Mouse (Mus musculus): ENCODE data around the gene Vps37c. TPM values are rescaled to one million over a fixed set of nuclear protein-coding genes. Genes with fewer than 3 reads are reported as not detected.

The Vps37c gene
- total and polyA plus RNA-seq, 3 experiments, result 8.1 to 11.9 TPM; not detected in 1

- Histone ChIP-seq H3K9me3 (replicated peaks; ENCODE audit: insufficient read depth, low read length) (no peaks in the 10 kb centered on the region), H3K4me3 (ENCODE audit: control insufficient read depth in 1 of 2, insufficient read depth in 1 of 2, low read depth in 2 of 2, low read length in 2 of 2) (no peak overlapping the region), H3K36me3 (ENCODE audit: control insufficient read depth in 1 of 2, insufficient read depth in 2 of 2, low read length in 2 of 2) (peaks cover 0 to 22% of the 10 kb centered on the region in 2 experiments; a peak in 2 of 4 replicates), H3K79me2 (ENCODE audit: control insufficient read depth, insufficient read depth, low read length, poor library complexity) (no peaks in the 10 kb centered on the region), H3K27me3 (ENCODE audit: control insufficient read depth in 1 of 2, insufficient read depth in 2 of 2, low read length in 2 of 2) (no peaks in the 10 kb centered on the region), H3K9ac (ENCODE audit: control insufficient read depth, low read depth, low read length, poor library complexity, severe bottlenecking) (no peak overlapping the region), H3K27ac (ENCODE audit: control insufficient read depth, low read depth, low read length) (no peak overlapping the region), H3K4me1 (ENCODE audit: control insufficient read depth in 1 of 2, insufficient read depth in 2 of 2, low read length in 2 of 2) (peaks cover 6 to 17% of the 10 kb centered on the region in 2 experiments; a peak in 3 of 4 replicates)
- peak; percentile 80 for DNase-seq (ENCODE audit: low read depth, low spot score)
- TF ChIP-seq CHD1 (IDR thresholded peaks at IDR 0.05; ENCODE audit: low read depth, low read length), result no peak
- TF ChIP-seq TBP (IDR thresholded peaks at IDR 0.05; ENCODE audit: low read depth, low read length), result no peak
- no peak for TF ChIP-seq GATA1 (IDR thresholded peaks at IDR 0.05; ENCODE audit: low read depth, low read length)
- TF ChIP-seq MAX (IDR thresholded peaks at IDR 0.05; ENCODE audit: low read length), result no peak
- TF ChIP-seq CTCF (IDR thresholded peaks at IDR 0.05 in 2 of 3, conservative IDR thresholded peaks at IDR 0.05 in 1 of 3; ENCODE audit: control insufficient read depth in 1 of 3, insufficient read depth in 1 of 3, low read depth in 2 of 3, low read length in 3 of 3, poor library complexity in 1 of 3, severe bottlenecking in 1 of 3), result peak; percentile 91 to 94 (median 93)
- TF ChIP-seq BHLHE40 (IDR thresholded peaks at IDR 0.05; ENCODE audit: borderline replicate concordance, low read depth, low read length), result no peak
- TF ChIP-seq E2F4 (IDR thresholded peaks at IDR 0.05; ENCODE audit: borderline replicate concordance, low read depth, low read length), result no peak
- TF ChIP-seq SMC3 (IDR thresholded peaks at IDR 0.05; ENCODE audit: low read depth, low read length), result peak; percentile 83
- TF ChIP-seq MXI1 (IDR thresholded peaks at IDR 0.05; ENCODE audit: low read depth, low read length), result no peak
- TF ChIP-seq ELF1 (IDR thresholded peaks at IDR 0.05; ENCODE audit: low read depth, low read length), result no peak
- no peak for TF ChIP-seq SIN3A (IDR thresholded peaks at IDR 0.05; ENCODE audit: low read length)
- no peak for TF ChIP-seq EP300 (IDR thresholded peaks at IDR 0.05; ENCODE audit: low read depth in 1 of 2, low read length in 2 of 2)
- no peak for TF ChIP-seq MAZ (IDR thresholded peaks at IDR 0.05; ENCODE audit: low read depth, low read length)
- TF ChIP-seq RAD21 (IDR thresholded peaks at IDR 0.05; ENCODE audit: low read depth, low read length), result peak; percentile 74
- no peak for TF ChIP-seq JUND (IDR thresholded peaks at IDR 0.05; ENCODE audit: low read depth, low read length)
- TF ChIP-seq ZC3H11A (IDR thresholded peaks at IDR 0.05; ENCODE audit: low read depth, low read length), result peak; percentile 56
These were observed 23.0 kb upstream of the Vps37c start for GRCm38 (mm10) chr19:10665499-10665898.

- Histone ChIP-seq H3K9me3 (replicated peaks; ENCODE audit: insufficient read depth, low read length) (no peaks in the 10 kb centered on the region), H3K4me3 (ENCODE audit: control insufficient read depth in 1 of 2, insufficient read depth in 1 of 2, low read depth in 2 of 2, low read length in 2 of 2) (no peak overlapping the region), H3K4me1 (ENCODE audit: control insufficient read depth in 1 of 2, insufficient read depth in 2 of 2, low read length in 2 of 2) (no peaks in the 10 kb centered on the region), H3K36me3 (ENCODE audit: control insufficient read depth in 1 of 2, insufficient read depth in 2 of 2, low read length in 2 of 2) (no peaks in the 10 kb centered on the region), H3K27me3 (ENCODE audit: control insufficient read depth in 1 of 2, insufficient read depth in 2 of 2, low read length in 2 of 2) (no peaks in the 10 kb centered on the region; a peak in 1 of 4 replicates), H3K79me2 (ENCODE audit: control insufficient read depth, insufficient read depth, low read length, poor library complexity) (no peaks in the 10 kb centered on the region), H3K9ac (ENCODE audit: control insufficient read depth, low read depth, low read length, poor library complexity, severe bottlenecking) (no peak overlapping the region), H3K27ac (ENCODE audit: control insufficient read depth, low read depth, low read length) (no peak overlapping the region)
- DNase-seq (ENCODE audit: low read depth, low spot score), result no peak
- TF ChIP-seq MXI1 (IDR thresholded peaks at IDR 0.05; ENCODE audit: low read depth, low read length) (no peak), SIN3A (IDR thresholded peaks at IDR 0.05; ENCODE audit: low read length) (no peak), TBP (IDR thresholded peaks at IDR 0.05; ENCODE audit: low read depth, low read length) (no peak), CTCF (IDR thresholded peaks at IDR 0.05 in 2 of 3, conservative IDR thresholded peaks at IDR 0.05 in 1 of 3; ENCODE audit: control insufficient read depth in 1 of 3, insufficient read depth in 1 of 3, low read depth in 2 of 3, low read length in 3 of 3, poor library complexity in 1 of 3, severe bottlenecking in 1 of 3) (no peak), ZNF384 (IDR thresholded peaks at IDR 0.05; ENCODE audit: low read depth, low read length) (no peak), ELF1 (IDR thresholded peaks at IDR 0.05; ENCODE audit: low read depth, low read length) (no peak), BHLHE40 (IDR thresholded peaks at IDR 0.05; ENCODE audit: borderline replicate concordance, low read depth, low read length) (no peak), RCOR1 (IDR thresholded peaks at IDR 0.05; ENCODE audit: low read depth, low read length) (no peak), UBTF (IDR thresholded peaks at IDR 0.05; ENCODE audit: borderline replicate concordance, insufficient read depth, low read depth, low read length) (no peak), MAZ (IDR thresholded peaks at IDR 0.05; ENCODE audit: low read depth, low read length) (no peak), ETS1 (IDR thresholded peaks at IDR 0.05; ENCODE audit: low read depth, low read length) (no peak), MAFK (IDR thresholded peaks at IDR 0.05; ENCODE audit: borderline replicate concordance, low read depth, low read length) (no peak)
These were observed 17.2 kb upstream of the Vps37c start for GRCm38 (mm10) chr19:10671319-10671718.

Data from MEL (cell line).